Mouse (Mus musculus) G1E (cell line): ENCODE results near the gene Btbd35f13. TPM values are rescaled to one million over a fixed set of nuclear protein-coding genes. Genes with fewer than 3 reads are reported as not detected.
"Not testable (repeated sequence)": the region's sequence is repeated elsewhere in the genome, so short reads cannot be mapped to it uniquely, and the experiment has no call there.

Experiments used
- ATAC-seq: 2 replicates; pipeline ENCODE4 v1.8.0; 2016; ENCODE audit warnings: mild to moderate bottlenecking; ENCODE audit not compliant: insufficient number of reproducible peaks, poor library complexity, low FRiP score, severe bottlenecking; ENCODE audit errors: extremely low read depth
- DNase-seq: peaks from one replicate; pipeline ENCODE4 v3.0.0; 2012; ENCODE audit warnings: low spot score
- H3K27me3 ChIP-seq: 2 replicates; pipeline ENCODE4 v1.6.1; 2012; ENCODE audit warnings: mild to moderate bottlenecking, low read length, inconsistent platforms; ENCODE audit not compliant: insufficient read depth
- H3K36me3 ChIP-seq: replicated peaks from 2 replicates; pipeline ENCODE3; 2012; ENCODE audit warnings: mild to moderate bottlenecking, inconsistent platforms
- H3K4me1 ChIP-seq: 2 replicates; pipeline ENCODE4 v1.6.1; 2012; ENCODE audit warnings: low read depth, low read length, inconsistent platforms, mixed read lengths; ENCODE audit not compliant: insufficient read depth
- H3K4me3 ChIP-seq: 2 replicates; pipeline ENCODE4 v1.5.1; 2012; ENCODE audit warnings: low read depth, mild to moderate bottlenecking, inconsistent platforms, low read length, moderate library complexity, mixed read lengths
- H3K9me3 ChIP-seq: replicated peaks from 2 replicates; pipeline ENCODE4 v1.6.1; 2012; ENCODE audit warnings: inconsistent platforms
- polyA plus RNA-seq: library from polyadenylated mRNA; stranded (reverse); fragments of >175 nt; gene quantifications from 2 replicates; pipeline ENCODE4 v1.2.3, GENCODE M21; 2012
- total RNA-seq, 2 experiments: library from RNA; stranded (forward) in 1 of 2; stranded (reverse) in 1 of 2; fragments of 200-1000 nt in 1 of 2; fragments of >200 nt in 1 of 2; fragmentation: Nextera tagmentation in 1 of 2; gene quantifications; 2 replicates each; pipeline ENCODE4 v1.2.3; 2014 to 2017

The Btbd35f13 gene
- total RNA-seq (2014; fragmentation: Nextera tagmentation) (not detected in 2 replicates), total RNA-seq (2017) (0.11 TPM in 1 of 2 replicates, not detected in the other), polyA plus RNA-seq (not detected in 2 replicates)

DNA sequence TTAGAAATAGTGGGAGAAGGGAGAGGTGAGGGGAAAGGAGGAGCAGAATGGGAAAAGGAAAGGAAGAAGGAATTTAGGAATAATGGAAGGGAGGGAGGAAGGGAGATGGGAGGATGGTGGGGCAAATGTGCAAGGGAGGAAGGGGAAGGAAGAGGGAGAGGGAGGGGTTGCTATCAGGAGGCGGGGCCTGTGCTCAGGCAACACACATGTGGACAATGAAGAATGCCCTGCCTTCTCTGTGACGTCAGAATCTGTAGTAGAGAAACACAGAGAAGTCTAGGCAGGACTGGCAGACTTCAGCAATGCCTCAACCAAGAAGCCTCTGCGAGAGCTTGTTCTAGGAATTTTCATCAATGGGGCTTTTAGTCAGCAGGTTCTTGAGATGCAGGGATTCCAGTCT is at the start of gene Btbd35f13:
Gene Btbd35f13 (plus strand): TSS at position 301 of the 400 bp plus-strand sequence.
- not testable (repeated sequence) for H3K36me3 ChIP-seq, ATAC-seq, H3K27me3 ChIP-seq, H3K4me3 ChIP-seq, DNase-seq, H3K4me1 ChIP-seq, H3K9me3 ChIP-seq

DNA sequence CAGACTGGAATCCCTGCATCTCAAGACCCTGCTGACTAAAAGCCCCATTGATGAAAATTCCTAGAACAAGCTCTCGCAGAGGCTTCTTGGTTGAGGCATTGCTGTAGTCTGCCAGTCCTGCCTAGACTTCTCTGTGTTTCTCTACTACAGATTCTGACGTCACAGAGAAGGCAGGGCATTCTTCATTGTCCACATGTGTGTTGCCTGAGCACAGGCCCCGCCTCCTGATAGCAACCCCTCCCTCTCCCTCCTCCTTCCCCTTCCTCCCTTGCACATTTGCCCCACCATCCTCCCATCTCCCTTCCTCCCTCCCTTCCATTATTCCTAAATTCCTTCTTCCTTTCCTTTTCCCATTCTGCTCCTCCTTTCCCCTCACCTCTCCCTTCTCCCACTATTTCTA is 45.3 kb downstream of the Btbd35f13 start, which contains the start of gene Btbd35f14:
Gene Btbd35f14 (minus strand): TSS at position 101 of the 400 bp plus-strand sequence.
- H3K4me1 ChIP-seq, H3K9me3 ChIP-seq, H3K36me3 ChIP-seq, DNase-seq, H3K27me3 ChIP-seq, H3K4me3 ChIP-seq, ATAC-seq: not testable (repeated sequence)

Other genes starting within 250 kb of the Btbd35f13 start
- gene Btbd35f15, start 79.9 kb upstream of the Btbd35f13 start, total RNA-seq (2014; fragmentation: Nextera tagmentation), result not detected in 2 replicates
- not detected in 2 replicates for gene Btbd35f15, start 79.9 kb upstream of the Btbd35f13 start, total RNA-seq (2017)
- not detected in 2 replicates for gene Btbd35f15, start 79.9 kb upstream of the Btbd35f13 start, polyA plus RNA-seq
- not detected in 2 replicates for gene Btbd35f14, start 45.2 kb downstream of the Btbd35f13 start, total RNA-seq (2014; fragmentation: Nextera tagmentation)
- gene Btbd35f14, start 45.2 kb downstream of the Btbd35f13 start, total RNA-seq (2017), result not detected in 2 replicates
- gene Btbd35f14, start 45.2 kb downstream of the Btbd35f13 start, polyA plus RNA-seq, result not detected in 2 replicates